9 mouse cellular contexts compared by ENCODE assay signal in genomic region chr8:121729323-121729722, GRCm38 (mm10). TPM values are rescaled to one million over a fixed set of nuclear protein-coding genes. Genes with fewer than 3 reads are reported as not detected.
DNase-seq lines count a peak whose midpoint lies in the region; ATAC-seq and TF ChIP-seq lines count a peak whose summit lies in the region.
"Had no signal": no experiment of that assay in that cellular context is flagged by ENCODE, and none has a peak within 500 bp of the region (broad histone marks: within the 10 kb centered on the region; RNA-seq: fewer than 3 reads in every experiment).

Gene Jph3, plus strand, starts transcription at chr8:121729623.

- TF ChIP-seq CTCF in liver, postnatal 0 days (IDR thresholded peaks at IDR 0.05; ENCODE audit: low read depth): no peak

- no peak for TF ChIP-seq EP300 in liver, postnatal 0 days (IDR thresholded peaks at IDR 0.05; ENCODE audit: low read depth)

- no peak for ATAC-seq in heart, embryonic 15.5 days (replicated peaks; ENCODE audit: insufficient number of reproducible peaks, insufficient read depth, low FRiP score, low read depth)
- ATAC-seq in embryonic facial prominence, embryonic 11.5 days (replicated peaks; ENCODE audit: insufficient number of reproducible peaks, low FRiP score, low TSS enrichment, low read depth): no peak
- ATAC-seq in intestine, embryonic 15.5 days: no peak
- ATAC-seq in liver, postnatal 0 days: no peak

- no peak within 1 kb of the TSS for H3K27ac ChIP-seq in heart, embryonic 15.5 days
- no peak within 1 kb of the TSS for H3K27ac ChIP-seq in embryonic facial prominence, embryonic 11.5 days (replicated peaks; ENCODE audit: low read depth, low read length)
- H3K27ac ChIP-seq in intestine, embryonic 15.5 days: no peak within 1 kb of the TSS
- H3K27ac ChIP-seq in liver, postnatal 0 days (ENCODE audit: low read depth): no peak within 1 kb of the TSS

- H3K27me3 ChIP-seq in heart, embryonic 15.5 days: peaks cover 81% of the 10 kb centered on the region
- H3K27me3 ChIP-seq in embryonic facial prominence, embryonic 11.5 days (ENCODE audit: control insufficient read depth, insufficient read depth, low read length): peaks cover 55% of the 10 kb centered on the region
- peaks cover 66% of the 10 kb centered on the region for H3K27me3 ChIP-seq in intestine, embryonic 15.5 days (replicated peaks)
- peaks cover 44% of the 10 kb centered on the region for H3K27me3 ChIP-seq in liver, postnatal 0 days (ENCODE audit: insufficient read depth, low read length)

- H3K9ac ChIP-seq in heart, embryonic 15.5 days: no peak within 1 kb of the TSS
- peak within 1 kb of the TSS; percentile 41 for H3K9ac ChIP-seq in embryonic facial prominence, embryonic 11.5 days (replicated peaks; ENCODE audit: low read length)
- no peak within 1 kb of the TSS for H3K9ac ChIP-seq in intestine, embryonic 15.5 days
- H3K9ac ChIP-seq in liver, postnatal 0 days (replicated peaks): no peak within 1 kb of the TSS

- peak within 1 kb of the TSS; percentile 50 for H3K4me3 ChIP-seq in heart, embryonic 15.5 days
- H3K4me3 ChIP-seq in embryonic facial prominence, embryonic 11.5 days (ENCODE audit: low read depth, low read length): peak within 1 kb of the TSS; percentile 52
- peak within 1 kb of the TSS; percentile 46 for H3K4me3 ChIP-seq in intestine, embryonic 15.5 days (replicated peaks)
- H3K4me3 ChIP-seq in liver, postnatal 0 days (ENCODE audit: low read depth, low read length): no peak within 1 kb of the TSS

- intact Hi-C loops in heart, postnatal 10 days (cut with DNase I): no loop called here

- no peak for DNase-seq in heart, postnatal 10 days
- DNase-seq in embryonic facial prominence, embryonic 11.5 days (ENCODE audit: low spot score): no peak
- DNase-seq in liver, postnatal 0 days: no peak
- no peak for DNase-seq in urinary bladder, postnatal 14 days (ENCODE audit: low spot score)
- no peak for DNase-seq in kidney, postnatal 36 days
- DNase-seq in right cerebral cortex, postnatal 14 days: no peak

- peaks cover 13% of the 10 kb centered on the region for H3K4me1 ChIP-seq in heart, embryonic 15.5 days (replicated peaks)
- no peaks in the 10 kb centered on the region; the same call in 1 of the 2 replicates for H3K4me1 ChIP-seq in embryonic facial prominence, embryonic 11.5 days (ENCODE audit: control insufficient read depth, insufficient read depth, low read length)
- peaks cover 11% of the 10 kb centered on the region; the same call in 1 of the 2 replicates for H3K4me1 ChIP-seq in intestine, embryonic 15.5 days (replicated peaks)
- H3K4me1 ChIP-seq in liver, postnatal 0 days (ENCODE audit: insufficient read depth): no peaks in the 10 kb centered on the region

- WGBS in heart, embryonic 15.5 days: 10% methylated on average over 12 of the region's 12 CpGs
- 4% methylated on average over 12 of the region's 12 CpGs for WGBS in embryonic facial prominence, embryonic 11.5 days
- 11% methylated on average over 12 of the region's 12 CpGs for WGBS in intestine, embryonic 15.5 days
- WGBS in liver, postnatal 0 days (ENCODE audit: insufficient replicate concordance): 9% methylated on average over 12 of the region's 12 CpGs

- H3K9me3 ChIP-seq in heart, embryonic 15.5 days (replicated peaks): no peaks in the 10 kb centered on the region
- H3K9me3 ChIP-seq in embryonic facial prominence, embryonic 11.5 days (replicated peaks; ENCODE audit: control insufficient read depth, low read length): no peaks in the 10 kb centered on the region
- H3K9me3 ChIP-seq in intestine, embryonic 15.5 days: no peaks in the 10 kb centered on the region; the same call in 1 of the 2 replicates
- no peaks in the 10 kb centered on the region for H3K9me3 ChIP-seq in liver, postnatal 0 days (ENCODE audit: low read length)

- H3K36me3 ChIP-seq in heart, embryonic 15.5 days: no peaks in the 10 kb centered on the region
- no peaks in the 10 kb centered on the region for H3K36me3 ChIP-seq in embryonic facial prominence, embryonic 11.5 days (replicated peaks; ENCODE audit: control insufficient read depth, insufficient read depth, low read depth, low read length)
- no peaks in the 10 kb centered on the region for H3K36me3 ChIP-seq in intestine, embryonic 15.5 days
- no peaks in the 10 kb centered on the region for H3K36me3 ChIP-seq in liver, postnatal 0 days (replicated peaks; ENCODE audit: insufficient read depth, low read length)

- peak within 1 kb of the TSS; percentile 86 for H3K4me2 ChIP-seq in heart, embryonic 15.5 days
- peak within 1 kb of the TSS; percentile 88 for H3K4me2 ChIP-seq in embryonic facial prominence, embryonic 11.5 days (ENCODE audit: low read depth, low read length)
- H3K4me2 ChIP-seq in intestine, embryonic 15.5 days (replicated peaks): peak within 1 kb of the TSS; percentile 87
- peak within 1 kb of the TSS; percentile 44; the same call in 1 of the 2 replicates for H3K4me2 ChIP-seq in liver, postnatal 0 days (ENCODE audit: low read depth, low read length)

RNA-seq across cellular contexts. Expression of gene Jph3, which starts in this region (rescaled TPM):
- polyA plus RNA-seq in heart, embryonic 15.5 days (2015; fragmentation: Nextera tagmentation; extraction: Ambion mirVana): 0.21 and 1.2 TPM in 2 replicates
- not detected for total RNA-seq in heart, postnatal 10 days (2021)
- 4.1 and 4.3 TPM in 2 replicates for polyA plus RNA-seq in embryonic facial prominence, embryonic 11.5 days (2014; fragmentation: Nextera tagmentation; extraction: Ambion mirVana)
- polyA plus RNA-seq in intestine, embryonic 15.5 days (2015; fragmentation: Nextera tagmentation; extraction: Ambion mirVana): 4.5 and 5.1 TPM in 2 replicates
- polyA plus RNA-seq in liver, postnatal 0 days (2015; fragmentation: Nextera tagmentation; extraction: Ambion mirVana): 0.11 TPM in 2 replicates
- total RNA-seq: hematopoietic stem cell, adult 5-6 weeks had no signal
